In the genomic region with DNA sequence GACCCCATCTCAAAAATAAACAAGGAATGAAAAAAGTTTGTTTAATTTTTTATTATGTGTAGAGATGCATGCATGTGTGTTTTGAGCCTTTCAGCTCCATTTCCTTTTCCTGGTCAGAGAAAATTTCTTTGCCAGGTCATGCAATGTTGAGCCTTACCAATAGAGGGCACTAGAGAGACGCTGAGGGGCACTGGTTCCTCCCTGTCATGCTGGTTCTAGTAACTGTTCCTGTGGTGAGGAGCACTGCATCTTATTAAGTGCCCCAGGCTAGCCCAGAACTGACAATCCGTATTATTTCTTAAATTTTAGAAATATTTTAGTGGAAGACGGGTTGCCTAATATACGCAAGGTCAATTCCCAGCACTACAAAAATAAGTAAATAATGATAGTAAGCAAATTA, we compare ENCODE assay signal across 9 mouse cellular contexts. TPM values are rescaled to one million over a fixed set of nuclear protein-coding genes. Genes with fewer than 3 reads are reported as not detected.
DNase-seq lines count a peak whose midpoint lies in the region; ATAC-seq lines count a peak whose summit lies in the region.
"Had no signal": no experiment of that assay in that cellular context is flagged by ENCODE, and none has a peak within 500 bp of the region (broad histone marks: within the 10 kb centered on the region; RNA-seq: fewer than 3 reads in every experiment).

No protein-coding gene starts in this region.

- H3K4me3 ChIP-seq in midbrain, embryonic 10.5 days, result no peak overlapping the region
- no peak overlapping the region for H3K4me3 ChIP-seq in midbrain, embryonic 16.5 days (ENCODE audit: low read depth, low read length)
- no peak overlapping the region for H3K4me3 ChIP-seq in stomach, embryonic 16.5 days (replicated peaks; ENCODE audit: low read length)
- H3K4me3 ChIP-seq: embryonic facial prominence, embryonic 15.5 days had no signal

- H3K4me1 ChIP-seq in midbrain, embryonic 10.5 days, result no peaks in the 10 kb centered on the region
- no peaks in the 10 kb centered on the region for H3K4me1 ChIP-seq in midbrain, embryonic 16.5 days (ENCODE audit: control insufficient read depth, insufficient read depth, low read length)
- H3K4me1 ChIP-seq in stomach, embryonic 16.5 days (ENCODE audit: control insufficient read depth, insufficient read depth, low read length), result no peaks in the 10 kb centered on the region
- H3K4me1 ChIP-seq: embryonic facial prominence, embryonic 15.5 days had no signal

- no peaks in the 10 kb centered on the region for H3K27me3 ChIP-seq in midbrain, embryonic 10.5 days (ENCODE audit: low read depth, poor library complexity, severe bottlenecking)
- H3K27me3 ChIP-seq in midbrain, embryonic 16.5 days (ENCODE audit: control insufficient read depth, insufficient read depth, low read depth, low read length), result no peaks in the 10 kb centered on the region
- H3K27me3 ChIP-seq in stomach, embryonic 16.5 days (ENCODE audit: control insufficient read depth, insufficient read depth, low read length), result no peaks in the 10 kb centered on the region
- H3K27me3 ChIP-seq: embryonic facial prominence, embryonic 15.5 days had no signal

- H3K9ac ChIP-seq in midbrain, embryonic 16.5 days (ENCODE audit: low read depth, low read length), result no peak overlapping the region
- H3K9ac ChIP-seq in stomach, embryonic 16.5 days (ENCODE audit: low read length), result no peak overlapping the region
- H3K9ac ChIP-seq: embryonic facial prominence, embryonic 15.5 days had no signal

- H3K9me3 ChIP-seq in midbrain, embryonic 10.5 days (replicated peaks), result no peaks in the 10 kb centered on the region
- no peaks in the 10 kb centered on the region for H3K9me3 ChIP-seq in midbrain, embryonic 16.5 days (replicated peaks; ENCODE audit: control insufficient read depth, low read length, poor library complexity, severe bottlenecking)
- H3K9me3 ChIP-seq in stomach, embryonic 16.5 days (replicated peaks; ENCODE audit: control insufficient read depth, low read length), result no peaks in the 10 kb centered on the region
- H3K9me3 ChIP-seq: embryonic facial prominence, embryonic 15.5 days had no signal

- ATAC-seq in midbrain, embryonic 16.5 days, result no peak
- peak; percentile 98 for ATAC-seq in megakaryocyte, adult 5-6 weeks (ENCODE audit: poor library complexity, severe bottlenecking)
- peak; percentile 34; the same call in 1 of the 2 replicates for ATAC-seq in stomach, embryonic 16.5 days (ENCODE audit: insufficient read depth, low FRiP score)

- peak; percentile 66 for DNase-seq in midbrain, embryonic 10.5 days (ENCODE audit: low spot score)
- DNase-seq in adrenal gland, adult 18-20 months (ENCODE audit: low spot score in 2 of 2), result peak; percentile 71 to 79
- DNase-seq in embryo, embryonic 10 days (ENCODE audit: low spot score), result peak; percentile 86
- peak; percentile 86 to 92 for DNase-seq in heart, postnatal 10 days
- peak; percentile 32 to 62 for DNase-seq in layer of hippocampus, postnatal 36 days

- no peak overlapping the region for H3K4me2 ChIP-seq in midbrain, embryonic 16.5 days (ENCODE audit: low read length)
- H3K4me2 ChIP-seq in stomach, embryonic 16.5 days (ENCODE audit: low read depth, low read length), result no peak overlapping the region
- H3K4me2 ChIP-seq: embryonic facial prominence, embryonic 15.5 days had no signal

- no peak overlapping the region for H3K27ac ChIP-seq in midbrain, embryonic 10.5 days (replicated peaks)
- no peak overlapping the region for H3K27ac ChIP-seq in midbrain, embryonic 16.5 days (ENCODE audit: low read length)
- H3K27ac ChIP-seq in stomach, embryonic 16.5 days (ENCODE audit: low read length), result no peak overlapping the region
- H3K27ac ChIP-seq: embryonic facial prominence, embryonic 15.5 days had no signal

- H3K36me3 ChIP-seq in midbrain, embryonic 10.5 days, result no peaks in the 10 kb centered on the region
- no peaks in the 10 kb centered on the region for H3K36me3 ChIP-seq in midbrain, embryonic 16.5 days (ENCODE audit: control insufficient read depth, insufficient read depth, low read length)
- H3K36me3 ChIP-seq in stomach, embryonic 16.5 days (ENCODE audit: control insufficient read depth, insufficient read depth, low read length), result no peaks in the 10 kb centered on the region
- H3K36me3 ChIP-seq: embryonic facial prominence, embryonic 15.5 days had no signal

- intact Hi-C loops in heart, postnatal 10 days (cut with DNase I), result loop anchor here (1.0 to 5.0 kb wide), 3 partner anchors 138 to 242 kb away; no protein-coding TSS in a partner anchor

- WGBS in midbrain, embryonic 10.5 days, result 41% methylated on average over 4 of the region's 4 CpGs
- WGBS in midbrain, embryonic 16.5 days, result 44% methylated on average over 4 of the region's 4 CpGs
- WGBS in stomach, embryonic 16.5 days, result 45% methylated on average over 4 of the region's 4 CpGs

RNA-seq across cellular contexts. Expression of gene Aff1, which starts 11.8 kb away (rescaled TPM):
- 3.5 and 5.1 TPM in 2 replicates for polyA plus RNA-seq in midbrain, embryonic 10.5 days (2016; fragmentation: Nextera tagmentation; extraction: Ambion mirVana)
- polyA plus RNA-seq in midbrain, embryonic 16.5 days (2015; fragmentation: Nextera tagmentation; extraction: Ambion mirVana), result 1.2 and 2.1 TPM in 2 replicates
- 10 to 100 TPM; 40.3 to 43.8 TPM for total RNA-seq in adrenal gland, adult 18-20 months (2021)
- total RNA-seq in heart, postnatal 10 days (2021), result 10 to 100 TPM; 38.4 to 56.7 TPM
- 10 to 100 TPM; 14.9 to 18.2 TPM for total RNA-seq in layer of hippocampus, postnatal 36 days (2021)
- 45.0 and 51.0 TPM in 2 replicates for total RNA-seq in megakaryocyte, adult 5-6 weeks (2015)
- total RNA-seq in megakaryocyte, adult 5-6 weeks (2017), result 16.3 and 29.0 TPM in 2 replicates
- polyA plus RNA-seq in stomach, embryonic 16.5 days (2015; fragmentation: Nextera tagmentation; extraction: Ambion mirVana), result 5.4 and 6.8 TPM in 2 replicates

RNA-seq across cellular contexts. Expression of gene 1700016H13Rik, which starts 24.6 kb away (rescaled TPM):
- polyA plus RNA-seq in midbrain, embryonic 10.5 days (2016; fragmentation: Nextera tagmentation; extraction: Ambion mirVana), result 0.21 and 0.27 TPM in 2 replicates
- 0.29 and 0.34 TPM in 2 replicates for polyA plus RNA-seq in midbrain, embryonic 16.5 days (2015; fragmentation: Nextera tagmentation; extraction: Ambion mirVana)
- not detected for total RNA-seq in adrenal gland, adult 18-20 months (2021)
- not detected for total RNA-seq in heart, postnatal 10 days (2021)
- not detected for total RNA-seq in layer of hippocampus, postnatal 36 days (2021)
- total RNA-seq in megakaryocyte, adult 5-6 weeks (2015), result not detected in 2 replicates
- not detected in 2 replicates for total RNA-seq in megakaryocyte, adult 5-6 weeks (2017)
- 0.44 TPM in 1 of 2 replicates, not detected in the other for polyA plus RNA-seq in stomach, embryonic 16.5 days (2015; fragmentation: Nextera tagmentation; extraction: Ambion mirVana)

RNA-seq across cellular contexts. Expression of gene Slc10a6, which starts 51.2 kb away (rescaled TPM):
- polyA plus RNA-seq in midbrain, embryonic 10.5 days (2016; fragmentation: Nextera tagmentation; extraction: Ambion mirVana), result 0.12 TPM in 1 of 2 replicates, not detected in the other
- polyA plus RNA-seq in midbrain, embryonic 16.5 days (2015; fragmentation: Nextera tagmentation; extraction: Ambion mirVana), result 0.16 and 0.39 TPM in 2 replicates
- total RNA-seq in adrenal gland, adult 18-20 months (2021), result 1 to 10 TPM; 3.1 to 3.4 TPM
- total RNA-seq in heart, postnatal 10 days (2021), result 1 to 10 TPM; 1.6 to 8.5 TPM
- not detected for total RNA-seq in layer of hippocampus, postnatal 36 days (2021)
- not detected in 2 replicates for total RNA-seq in megakaryocyte, adult 5-6 weeks (2015)
- not detected in 2 replicates for total RNA-seq in megakaryocyte, adult 5-6 weeks (2017)
- 1.7 and 4.7 TPM in 2 replicates for polyA plus RNA-seq in stomach, embryonic 16.5 days (2015; fragmentation: Nextera tagmentation; extraction: Ambion mirVana)
